Mouse (Mus musculus) large intestine, adult 2 months (tissue): ENCODE measurements around the gene Otub1. TPM values are rescaled to one million over a fixed set of nuclear protein-coding genes. Genes with fewer than 3 reads are reported as not detected.

Source experiments
- DNase-seq: peaks from one replicate; pipeline ENCODE4 v3.0.0-alpha.2; 2012; ENCODE audit warnings: low read depth, low spot score
- WGBS: fragments of 180-500 bp; shearing (Covaris S2); methylation state at CpG from one replicate; pipeline ENCODE4 v1.1.7; 2018; 5-methylcytosine and 5-hydroxymethylcytosine counted together
- polyA plus RNA-seq: library from polyadenylated mRNA; depleted of rRNA; stranded (reverse); fragments of >200 nt; gene quantifications from 2 replicates; pipeline ENCODE4 v1.2.3, GENCODE M21; 2012; rRNA removed

Gene Otub1
- 117 and 118 TPM in 2 replicates for polyA plus RNA-seq

- under 1% methylated on average over 78 of the region's 79 CpGs for WGBS
- DNase-seq = peak; percentile 77
These were observed at the start of gene Otub1 for GRCm38 (mm10) chr19:7205753-7206736. Gene Otub1 (minus strand): TSS chr19:7206316.

GRCm38 (mm10) chr19:7246021-7246420, 39.9 kb upstream of the Otub1 start:
- 39% methylated on average over 3 of the region's 3 CpGs for WGBS
- no peak for DNase-seq

GRCm38 (mm10) chr19:7240782-7241690, 34.9 kb upstream of the Otub1 start, which contains the start of gene Naa40:
Gene Naa40 (minus strand): TSS chr19:7241183.
- peak; percentile 60 for DNase-seq
- 1% methylated on average over 80 of the region's 80 CpGs for WGBS

- DNase-seq = no peak
- under 1% methylated on average over 13 of the region's 13 CpGs for WGBS
These were observed 34.2 kb upstream of the Otub1 start for GRCm38 (mm10) chr19:7240291-7240690.

GRCm38 (mm10) chr19:7239574-7239973, 33.5 kb upstream of the Otub1 start:
- DNase-seq = no peak
- WGBS = 78% methylated on average over 3 of the region's 3 CpGs

GRCm38 (mm10) chr19:7236742-7237141, 30.6 kb upstream of the Otub1 start:
- 90% methylated on average over 4 of the region's 4 CpGs for WGBS
- no peak for DNase-seq

- WGBS = 97% methylated on average over 2 of the region's 2 CpGs
- no peak for DNase-seq
These were observed 29.9 kb upstream of the Otub1 start for GRCm38 (mm10) chr19:7236011-7236410.

GRCm38 (mm10) chr19:7235461-7235860, 29.3 kb upstream of the Otub1 start:
- WGBS = 64% methylated on average over 9 of the region's 9 CpGs

GRCm38 (mm10) chr19:7234537-7235221, 28.6 kb upstream of the Otub1 start:
- 46% methylated on average over 8 of the region's 8 CpGs for WGBS
- no peak for DNase-seq

More at GRCm38 (mm10) chr19:7235461-7235860, 29.3 kb upstream of the Otub1 start:
- DNase-seq = no peak

- DNase-seq = peak; percentile 87
- WGBS = 16% methylated on average over 6 of the region's 6 CpGs
These were observed 20.4 kb upstream of the Otub1 start for GRCm38 (mm10) chr19:7226511-7226914.

- 63% methylated on average over 9 of the region's 9 CpGs for WGBS
- no peak for DNase-seq
These were observed 19.1 kb upstream of the Otub1 start for GRCm38 (mm10) chr19:7225096-7225690.

GRCm38 (mm10) chr19:7224253-7224652, 18.1 kb upstream of the Otub1 start:
- no peak for DNase-seq
- 93% methylated on average over 3 of the region's 3 CpGs for WGBS

- DNase-seq = no peak
These were observed 17.4 kb upstream of the Otub1 start for GRCm38 (mm10) chr19:7223488-7223887.

GRCm38 (mm10) chr19:7222196-7222595, 16.1 kb upstream of the Otub1 start:
- no peak for DNase-seq
- 88% methylated on average over 6 of the region's 6 CpGs for WGBS

GRCm38 (mm10) chr19:7218753-7219152, 12.6 kb upstream of the Otub1 start:
- WGBS = 96% methylated on average over 5 of the region's 5 CpGs

GRCm38 (mm10) chr19:7217926-7218267, 11.8 kb upstream of the Otub1 start:
- WGBS = 7% methylated on average over 6 of the region's 6 CpGs
- DNase-seq = no peak

More at GRCm38 (mm10) chr19:7218753-7219152, 12.6 kb upstream of the Otub1 start:
- DNase-seq = no peak

GRCm38 (mm10) chr19:7217162-7217925, 11.2 kb upstream of the Otub1 start, which contains the start of gene Cox8a:
Gene Cox8a (minus strand): TSS chr19:7217616.
- WGBS = under 1% methylated on average over 50 of the region's 50 CpGs
- peak; percentile 100 for DNase-seq

GRCm38 (mm10) chr19:7214484-7214883, 8.4 kb upstream of the Otub1 start:
- 43% methylated on average over 5 of the region's 5 CpGs for WGBS
- no peak for DNase-seq
